Mouse (Mus musculus) Patski (cell line): Measurements from ENCODE around the gene Tnfrsf9. TPM values are rescaled to one million over a fixed set of nuclear protein-coding genes. Genes with fewer than 3 reads are reported as not detected.

Experiments
- ATAC-seq: fragments of 100-300 bp; one replicate; pipeline ENCODE4 v1.8.0; 2021
- CTCF ChIA-PET: fragments of 350-600 bp; sonication (Branson Sonifier 250); formaldehyde crosslinking; loops from one replicate; lab custom pipeline; 2022; ENCODE audit warnings: inconsistent platforms; lab: Charles Lee
- POLR2A ChIA-PET: fragments of 350-600 bp; sonication (Branson Sonifier 250); formaldehyde crosslinking; loops from one replicate; lab custom pipeline; 2022; ENCODE audit warnings: antibody characterized with exemption, inconsistent platforms; lab: Charles Lee
- DNase-seq: peaks from one replicate; pipeline ENCODE4 v3.0.0-alpha.2; 2011; ENCODE audit warnings: low read depth, low spot score
- H3K27me3 ChIP-seq: fragments of 371-371 bp; one replicate; pipeline ENCODE4 v1.5.1; 2021
- CTCF ChIP-seq: fragments of 100-300 bp; IDR thresholded peaks from one replicate; pipeline ENCODE4 v1.5.1; 2021
- in situ Hi-C: fragments of 300-500 bp; cut with MboI; formaldehyde crosslinking; loops from 3 replicates; pipeline ENCODE4 v1.11.1; 2018; ENCODE audit warnings: low pct_unique_long_range_greater_than_20kb, mixed read lengths
- polyA plus RNA-seq: library from polyadenylated mRNA; unstranded; gene quantifications from one replicate; pipeline ENCODE4 v1.2.3, GENCODE M21; 2021

Tnfrsf9 gene
- polyA plus RNA-seq, 1 experiment from 2014 or later: 2.1 TPM

- ChIA-PET POLR2A (no interaction called here), CTCF (interaction anchor here (1.5 kb wide), 1 partner anchor 9 kb away, joined by 7 read pairs; no protein-coding TSS in a partner anchor)
Observed at GRCm38 (mm10) chr4:150979455-150979854, 65.1 kb downstream of the Tnfrsf9 start.

GRCm38 (mm10) chr4:150980153-150980552, 65.8 kb downstream of the Tnfrsf9 start:
- in situ Hi-C loops: no loop called here
- no peak for DNase-seq
- POLR2A ChIA-PET: no interaction called here
- H3K27me3 ChIP-seq: no peaks in the 10 kb centered on the region
- no peak for TF ChIP-seq CTCF
- CTCF ChIA-PET: interaction anchor here (1.5 kb wide), 1 partner anchor 9 kb away, joined by 7 read pairs; no protein-coding TSS in a partner anchor
- no peak for ATAC-seq

More at GRCm38 (mm10) chr4:150979455-150979854, 65.1 kb downstream of the Tnfrsf9 start:
- H3K27me3 ChIP-seq: no peaks in the 10 kb centered on the region
- in situ Hi-C loops: no loop called here
- ATAC-seq: no peak
- TF ChIP-seq CTCF: no peak
- DNase-seq: no peak

- ATAC-seq: no peak
- ChIA-PET POLR2A (interaction anchor here (1.3 kb wide), 1 partner anchor 9 kb away, joined by 3 read pairs; no protein-coding TSS in a partner anchor), CTCF (interaction anchor here (1.4 to 1.7 kb wide), 2 partner anchors 23 to 30 kb away, joined by 4 to 6 read pairs; no protein-coding TSS in a partner anchor)
- in situ Hi-C loops: no loop called here
- no peak for DNase-seq
- H3K27me3 ChIP-seq: no peaks in the 10 kb centered on the region
- TF ChIP-seq CTCF: peak; percentile 46
Observed at GRCm38 (mm10) chr4:150990148-150990547, 75.8 kb downstream of the Tnfrsf9 start.

Other genes with a start within 250 kb of the Tnfrsf9 start
- gene Errfi1, start 60.6 kb upstream of the Tnfrsf9 start, polyA plus RNA-seq: 164 TPM
- 219 TPM for gene Park7, start 125 bp upstream of the Tnfrsf9 start, polyA plus RNA-seq
- gene Uts2, start 82.5 kb downstream of the Tnfrsf9 start, polyA plus RNA-seq: not detected
- gene Per3, start 130.1 kb downstream of the Tnfrsf9 start, polyA plus RNA-seq: 7.4 TPM
- gene Vamp3, start 143.4 kb downstream of the Tnfrsf9 start, polyA plus RNA-seq: 39.6 TPM
- not detected for gene Gm13090, start 175.0 kb downstream of the Tnfrsf9 start, polyA plus RNA-seq